Mouse (Mus musculus) embryonic facial prominence, embryonic 11.5 days (tissue): ENCODE results near the gene Kremen2. TPM values are rescaled to one million over a fixed set of nuclear protein-coding genes. Genes with fewer than 3 reads are reported as not detected.

ENCODE experiments used
- ATAC-seq: fragments of 200-750 bp; cut with Nextera tagmentation; replicated peaks from 2 replicates; pipeline ENCODE4 v1.8.0; 2017; ENCODE audit warnings: low read depth; ENCODE audit not compliant: insufficient number of reproducible peaks, low FRiP score, low TSS enrichment
- DNase-seq: peaks from one replicate; pipeline ENCODE4 v3.0.0-alpha.2; 2015; ENCODE audit warnings: low spot score
- H3K27ac ChIP-seq: fragments of 300-500 bp; sonication (generic); replicated peaks from 2 replicates; pipeline ENCODE4 v1.5.1; 2014; ENCODE audit warnings: mild to moderate bottlenecking, low read depth, low read length, control low read depth
- H3K27me3 ChIP-seq: fragments of 300-500 bp; sonication (generic); 2 replicates; pipeline ENCODE4 v1.6.1; 2014; ENCODE audit warnings: mild to moderate bottlenecking, low read length, moderate library complexity, mixed read lengths; ENCODE audit not compliant: control insufficient read depth, insufficient read depth
- H3K36me3 ChIP-seq: fragments of 300-500 bp; sonication (generic); replicated peaks from 2 replicates; pipeline ENCODE4 v1.6.1; 2014; ENCODE audit warnings: low read depth, mild to moderate bottlenecking, low read length, moderate library complexity, mixed read lengths; ENCODE audit not compliant: control insufficient read depth, insufficient read depth
- H3K4me1 ChIP-seq: fragments of 300-500 bp; sonication (generic); 2 replicates; pipeline ENCODE4 v1.6.1; 2014; ENCODE audit warnings: low read length, mixed read lengths; ENCODE audit not compliant: control insufficient read depth, insufficient read depth
- H3K4me2 ChIP-seq: fragments of 300-500 bp; sonication (generic); 2 replicates; pipeline ENCODE4 v1.6.1; 2014; ENCODE audit warnings: low read depth, mild to moderate bottlenecking, control low read depth, low read length, moderate library complexity
- H3K4me3 ChIP-seq: fragments of 300-500 bp; sonication (generic); 2 replicates; pipeline ENCODE4 v1.5.1; 2014; ENCODE audit warnings: low read depth, low read length, control low read depth
- H3K9ac ChIP-seq: fragments of 300-500 bp; sonication (generic); replicated peaks from 2 replicates; pipeline ENCODE4 v1.6.1; 2014; ENCODE audit warnings: mild to moderate bottlenecking, control low read depth, low read length
- H3K9me3 ChIP-seq: fragments of 300-500 bp; sonication (generic); replicated peaks from 2 replicates; pipeline ENCODE4 v1.6.1; 2016; ENCODE audit warnings: mild to moderate bottlenecking, low read length, inconsistent platforms, mixed read lengths; ENCODE audit not compliant: control insufficient read depth
- WGBS: fragments of 180-500 bp; shearing (Covaris S2); extraction: QIAGEN DNeasy Blood & Tissue Kit; methylation state at CpG from one replicate; pipeline ENCODE4 v1.1.7; 2014; 5-methylcytosine and 5-hydroxymethylcytosine counted together
- polyA plus RNA-seq: library from polyadenylated mRNA; unstranded; fragments of >200 nt; fragmentation: Nextera tagmentation; extraction: Ambion mirVana; gene quantifications from 2 replicates; pipeline ENCODE4 v1.2.1, GENCODE M21; 2014

Kremen2 gene
- polyA plus RNA-seq, 1 experiment from 2014 or later, result 8.1 TPM

DNA sequence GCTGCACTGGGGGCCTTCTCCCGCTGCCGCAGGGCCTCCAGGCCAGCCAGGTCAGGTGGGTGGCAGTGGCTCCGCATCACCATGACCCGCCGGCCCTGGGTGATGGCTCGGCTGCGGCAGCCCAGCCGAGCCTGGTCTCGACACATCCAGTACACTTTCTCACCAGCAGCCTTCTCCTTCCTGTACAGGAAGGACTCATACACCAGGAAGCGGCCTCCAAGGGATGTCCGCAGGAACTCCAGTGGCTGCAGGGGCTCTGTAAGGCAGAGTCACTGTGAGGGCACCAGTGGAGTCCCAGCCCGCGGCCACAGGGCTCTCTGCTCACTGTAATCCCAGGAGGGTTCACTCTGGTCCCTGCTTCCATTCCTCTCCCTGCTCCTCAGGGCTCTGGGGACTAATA, 10.1 kb upstream of the Kremen2 start:
- Histone ChIP-seq H3K36me3 (peaks cover 28% of the 10 kb centered on the region), H3K4me1 (no peaks in the 10 kb centered on the region), H3K27me3 (no peaks in the 10 kb centered on the region), H3K4me3 (no peak overlapping the region), H3K9me3 (no peaks in the 10 kb centered on the region), H3K4me2 (no peak overlapping the region), H3K27ac (no peak overlapping the region), H3K9ac (no peak overlapping the region)
- DNase-seq (no peak), ATAC-seq (no peak)
- WGBS, result 93% methylated on average over 13 of the region's 13 CpGs

DNA sequence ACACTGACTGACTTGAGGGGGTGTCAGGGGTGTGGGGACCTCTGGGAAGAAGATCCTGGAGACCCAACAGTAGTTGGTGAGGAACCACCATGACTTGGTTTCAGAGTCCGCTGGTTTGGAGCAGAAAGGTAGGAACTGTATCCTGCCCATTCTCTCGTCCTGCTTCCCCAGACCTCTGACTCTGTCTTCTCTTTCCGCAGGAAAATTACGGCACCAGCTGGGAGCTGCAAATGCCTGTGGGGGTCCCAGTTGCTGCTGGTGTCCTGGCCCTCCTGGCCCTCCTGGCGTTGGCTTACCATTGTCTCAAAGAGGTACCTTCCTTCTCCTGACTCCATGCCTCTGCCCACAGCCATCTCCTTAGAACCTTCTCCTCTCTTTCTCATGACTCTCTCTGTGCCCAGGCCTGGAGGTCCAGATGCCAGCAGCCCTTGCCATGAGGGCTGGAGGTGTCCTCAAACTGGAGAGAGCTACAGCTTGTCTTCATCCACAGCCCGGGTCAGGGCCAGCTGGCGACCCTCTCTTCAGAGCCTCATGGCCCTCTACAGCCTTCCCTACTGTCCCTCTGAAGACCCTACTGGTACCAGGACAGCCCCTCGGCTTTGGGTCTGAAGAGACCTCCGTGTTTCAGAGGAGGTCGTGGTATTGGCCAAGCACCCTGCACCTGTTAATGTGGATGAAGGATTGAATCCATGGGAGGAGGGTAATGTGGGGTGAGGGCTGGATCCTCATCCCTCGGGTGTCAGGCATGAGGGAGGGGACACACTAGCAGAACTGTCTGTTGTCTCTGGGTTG, 4.0 kb upstream of the Kremen2 start:
- Histone ChIP-seq H3K4me3 (no peak overlapping the region), H3K4me2 (no peak overlapping the region), H3K27ac (no peak overlapping the region), H3K9me3 (no peaks in the 10 kb centered on the region), H3K36me3 (peaks cover 13% of the 10 kb centered on the region; the same call in 1 of the 2 replicates), H3K9ac (no peak overlapping the region), H3K4me1 (peaks cover 6% of the 10 kb centered on the region), H3K27me3 (peaks cover 28% of the 10 kb centered on the region)
- ATAC-seq, result no peak
- WGBS, result 79% methylated on average over 11 of the region's 11 CpGs
- DNase-seq, result no peak

DNA sequence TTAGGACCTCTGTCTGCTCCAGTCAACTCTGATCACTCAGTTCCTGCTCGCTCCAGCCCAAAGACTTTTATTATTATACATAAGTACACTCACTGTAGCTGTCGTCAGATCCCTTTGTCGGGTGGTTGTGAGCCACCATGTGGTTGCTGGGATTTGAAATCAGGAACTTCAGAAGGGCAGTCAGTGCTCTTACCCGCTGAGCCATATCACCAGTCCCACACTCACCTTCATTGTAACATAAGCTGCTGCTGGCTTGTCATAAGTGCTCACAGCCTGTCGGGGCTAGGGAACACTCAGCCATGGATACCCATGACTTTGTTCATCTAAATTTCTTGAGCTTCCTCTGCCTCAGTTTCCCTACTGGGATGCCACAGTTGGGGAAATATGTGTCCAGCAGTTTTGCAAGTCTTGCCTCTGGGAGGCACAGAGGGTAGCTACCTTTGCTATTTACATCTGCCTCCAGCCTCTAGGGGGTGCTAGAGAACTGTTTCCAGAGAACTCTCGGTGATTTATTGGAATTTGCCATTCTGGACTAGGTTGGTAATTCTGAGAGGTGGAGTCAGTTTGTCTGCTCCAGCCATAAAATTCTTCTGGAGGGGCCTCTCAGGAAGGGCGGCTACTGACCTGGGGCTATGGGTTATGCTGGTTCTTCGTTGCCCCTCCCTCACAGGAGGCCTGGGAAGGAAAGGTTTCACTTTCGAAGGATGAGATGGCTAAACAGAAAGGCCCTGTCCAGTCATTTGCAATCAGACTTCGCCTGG, 3.2 kb upstream of the Kremen2 start:
- H3K4me3 ChIP-seq, result no peak overlapping the region
- DNase-seq (peak; percentile 87), ATAC-seq (no peak)
- H3K27me3 ChIP-seq, result peaks cover 35% of the 10 kb centered on the region
- no peaks in the 10 kb centered on the region for H3K9me3 ChIP-seq
- 36% methylated on average over 10 of the region's 10 CpGs for WGBS
- H3K9ac ChIP-seq, result no peak overlapping the region
- no peak overlapping the region for H3K4me2 ChIP-seq
- H3K27ac ChIP-seq, result no peak overlapping the region
- peaks cover 8% of the 10 kb centered on the region for H3K4me1 ChIP-seq
- peaks cover 13% of the 10 kb centered on the region; the same call in 1 of the 2 replicates for H3K36me3 ChIP-seq

DNA sequence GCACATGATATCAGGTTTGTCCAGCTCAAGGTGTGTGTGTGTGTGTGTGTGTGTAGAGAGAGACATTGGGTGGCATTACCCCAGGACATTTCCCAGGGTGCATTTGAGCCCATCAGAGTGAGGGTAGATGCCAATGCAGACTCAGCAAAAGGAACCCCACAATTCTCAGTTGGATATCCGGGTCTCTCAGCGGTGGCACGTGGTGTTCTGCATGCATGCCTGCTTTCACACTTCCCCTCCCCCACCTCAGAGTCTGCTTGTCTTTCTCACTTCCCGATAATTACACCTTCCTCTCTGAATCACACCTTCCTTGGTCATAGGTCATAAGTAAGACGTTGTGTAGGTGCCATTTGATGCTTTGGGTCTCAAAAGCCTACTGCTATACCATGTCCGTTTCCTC, 2.4 kb upstream of the Kremen2 start:
- DNase-seq (no peak), ATAC-seq (no peak)
- Histone ChIP-seq H3K36me3 (peaks cover 8% of the 10 kb centered on the region; the same call in 1 of the 2 replicates), H3K9ac (no peak overlapping the region), H3K27me3 (peaks cover 43% of the 10 kb centered on the region), H3K4me1 (peaks cover 8% of the 10 kb centered on the region), H3K27ac (no peak overlapping the region), H3K4me2 (no peak overlapping the region), H3K9me3 (no peaks in the 10 kb centered on the region), H3K4me3 (no peak overlapping the region)
- WGBS, result 42% methylated on average over 6 of the region's 6 CpGs

DNA sequence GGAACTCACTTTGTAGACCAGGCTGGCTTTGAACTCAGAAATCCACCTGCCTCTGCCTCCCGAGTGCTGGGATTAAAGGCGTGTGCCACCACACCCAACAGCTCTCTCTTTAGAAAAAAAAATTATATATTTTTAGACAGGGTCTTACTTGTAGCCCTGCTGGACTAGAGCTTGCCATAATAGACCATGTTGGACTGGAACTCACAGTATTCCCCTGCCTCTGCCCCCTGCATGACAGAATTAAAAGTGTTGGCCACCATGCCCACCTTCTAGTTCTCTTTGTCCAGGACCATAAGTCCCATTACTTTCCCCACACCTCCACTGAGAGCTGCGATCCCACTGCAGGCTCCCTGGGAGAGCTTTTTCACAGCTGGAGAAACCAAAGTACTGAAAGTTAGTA, 1.8 kb upstream of the Kremen2 start:
- no peak for DNase-seq

DNA sequence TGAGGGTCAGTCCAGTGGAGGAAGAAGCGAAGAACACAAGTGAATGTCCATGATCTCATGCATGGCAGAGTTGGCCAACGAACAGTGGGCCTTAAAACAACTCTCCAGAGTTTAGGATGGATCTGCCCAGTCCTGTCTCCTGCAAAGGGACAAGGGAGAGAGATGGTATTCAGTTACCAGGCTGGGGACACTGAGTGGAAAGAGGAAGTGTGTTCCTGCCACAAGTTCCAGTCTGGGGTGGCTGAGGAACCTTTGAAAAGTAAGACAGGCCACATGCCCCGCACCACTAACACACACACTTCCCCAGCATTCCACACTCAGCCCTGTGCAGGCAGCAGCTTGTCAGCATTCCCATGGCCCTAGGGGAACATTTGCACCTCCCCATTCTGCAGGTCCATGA, 1.1 kb upstream of the Kremen2 start:
- Histone ChIP-seq H3K27me3 (peaks cover 56% of the 10 kb centered on the region), H3K4me1 (peaks cover 8% of the 10 kb centered on the region), H3K4me3 (no peak overlapping the region), H3K9me3 (no peaks in the 10 kb centered on the region), H3K27ac (no peak overlapping the region), H3K9ac (no peak overlapping the region), H3K36me3 (no peaks in the 10 kb centered on the region), H3K4me2 (no peak overlapping the region)
- DNase-seq (no peak), ATAC-seq (no peak)
- WGBS, result 70% methylated on average over 3 of the region's 3 CpGs

More for the DNA sequence above, 1.8 kb upstream of the Kremen2 start:
- Histone ChIP-seq H3K27ac (no peak overlapping the region), H3K4me2 (no peak overlapping the region), H3K27me3 (peaks cover 49% of the 10 kb centered on the region), H3K36me3 (peaks cover 4% of the 10 kb centered on the region; the same call in 1 of the 2 replicates), H3K9ac (no peak overlapping the region), H3K4me3 (no peak overlapping the region), H3K9me3 (no peaks in the 10 kb centered on the region), H3K4me1 (peaks cover 8% of the 10 kb centered on the region)
- no peak for ATAC-seq
- WGBS, result 81% methylated on average over 3 of the region's 3 CpGs

DNA sequence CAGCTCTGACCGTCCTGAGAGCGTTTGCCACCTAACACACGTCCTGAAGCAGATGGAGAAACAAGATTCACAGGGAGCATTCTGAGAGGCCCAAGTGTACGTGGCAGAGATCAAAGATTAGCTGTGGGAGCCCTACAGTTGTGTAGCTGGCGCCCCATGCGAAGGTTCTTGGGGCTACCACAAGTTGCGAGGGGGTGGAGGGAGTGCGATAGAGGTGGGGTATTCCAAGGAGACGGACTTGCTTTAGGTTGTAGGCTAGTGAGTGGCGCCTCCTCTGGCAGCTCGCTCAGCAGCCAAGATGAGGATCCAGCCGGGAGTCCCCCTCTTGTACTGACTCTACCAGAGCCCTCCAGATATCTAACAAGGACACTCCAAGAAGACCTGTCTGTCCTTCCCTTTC, 678 bp upstream of the Kremen2 start:
- H3K4me3 ChIP-seq, result no peak overlapping the region
- WGBS, result 2% methylated on average over 12 of the region's 12 CpGs
- no peak overlapping the region for H3K27ac ChIP-seq
- ATAC-seq (no peak), DNase-seq (no peak)
- H3K27me3 ChIP-seq, result peaks cover 60% of the 10 kb centered on the region
- H3K9me3 ChIP-seq, result no peaks in the 10 kb centered on the region
- no peak overlapping the region; the same call in 1 of the 2 replicates for H3K4me2 ChIP-seq
- H3K36me3 ChIP-seq, result no peaks in the 10 kb centered on the region
- no peak overlapping the region for H3K9ac ChIP-seq
- peaks cover 8% of the 10 kb centered on the region for H3K4me1 ChIP-seq

DNA sequence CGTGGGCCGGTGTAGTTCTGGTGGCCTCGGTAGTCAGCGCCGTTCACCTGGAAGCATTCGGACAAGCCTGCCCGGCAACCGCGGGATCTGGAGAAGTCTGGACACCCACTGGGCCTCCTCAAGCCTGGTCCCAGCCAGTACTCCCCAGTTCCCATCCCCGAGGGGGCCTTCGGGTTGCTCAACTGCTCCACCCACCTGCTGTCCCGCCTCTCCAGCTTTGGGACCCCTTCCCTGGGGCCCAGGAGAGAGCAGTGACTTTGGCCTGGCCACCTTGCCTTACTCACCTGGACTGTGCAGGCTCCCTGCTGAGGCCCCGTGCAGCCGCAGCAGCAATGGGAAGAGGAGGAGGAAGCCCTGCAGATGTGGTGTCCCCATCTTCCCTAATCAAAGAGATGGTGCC, 982 bp downstream of the Kremen2 start:
- Histone ChIP-seq H3K9me3 (no peaks in the 10 kb centered on the region), H3K4me1 (peaks cover 10% of the 10 kb centered on the region), H3K4me3 (peak overlapping the region; percentile 28), H3K27me3 (peaks cover 73% of the 10 kb centered on the region), H3K4me2 (no peak overlapping the region), H3K27ac (no peak overlapping the region), H3K9ac (no peak overlapping the region), H3K36me3 (no peaks in the 10 kb centered on the region)
- WGBS, result 4% methylated on average over 14 of the region's 14 CpGs
- ATAC-seq (no peak), DNase-seq (no peak)
